Mouse (Mus musculus): ENCODE results near the gene Ccdc155.

Gene Ccdc155

GRCm38 (mm10) chr7:45204380-45205143 lies at the start of gene Ccdc155:
Gene Ccdc155, minus strand, starts transcription at chr7:45204892.
- DNase-seq: peak; percentile 94

GRCm38 (mm10) chr7:45253806-45254205 lies 49.1 kb upstream of the Ccdc155 start:
- no peak for DNase-seq

GRCm38 (mm10) chr7:45247666-45248065 lies 43.0 kb upstream of the Ccdc155 start:
- DNase-seq: no peak

- no peak for DNase-seq
Measured at GRCm38 (mm10) chr7:45241389-45241749, 36.7 kb upstream of the Ccdc155 start.

GRCm38 (mm10) chr7:45240633-45241388 lies 36.1 kb upstream of the Ccdc155 start, which contains the start of gene Slc6a16:
Gene Slc6a16, plus strand, starts transcription at chr7:45241085.
- no peak for DNase-seq

- DNase-seq: no peak
Measured at GRCm38 (mm10) chr7:45240109-45240508, 35.4 kb upstream of the Ccdc155 start.

GRCm38 (mm10) chr7:45238723-45239496 lies 34.2 kb upstream of the Ccdc155 start, which contains the start of gene Cd37:
Gene Cd37, minus strand, starts transcription at chr7:45239115.
- peak; percentile 84 for DNase-seq

GRCm38 (mm10) chr7:45237747-45238699 lies 33.3 kb upstream of the Ccdc155 start:
- no peak for DNase-seq

GRCm38 (mm10) chr7:45235656-45236180 lies 31.0 kb upstream of the Ccdc155 start:
- no peak for DNase-seq

GRCm38 (mm10) chr7:45234922-45235571 lies 30.4 kb upstream of the Ccdc155 start:
- DNase-seq: no peak

GRCm38 (mm10) chr7:45234333-45234841 lies 29.7 kb upstream of the Ccdc155 start:
- no peak for DNase-seq

GRCm38 (mm10) chr7:45233580-45234332 lies 29.1 kb upstream of the Ccdc155 start:
- DNase-seq: no peak

- DNase-seq: no peak
Measured at GRCm38 (mm10) chr7:45232716-45233465, 28.2 kb upstream of the Ccdc155 start.

- DNase-seq: no peak
Measured at GRCm38 (mm10) chr7:45231941-45232340, 27.2 kb upstream of the Ccdc155 start.

GRCm38 (mm10) chr7:45231192-45231591 lies 26.5 kb upstream of the Ccdc155 start:
- DNase-seq: no peak

GRCm38 (mm10) chr7:45229459-45230203 lies 24.9 kb upstream of the Ccdc155 start:
- no peak for DNase-seq

GRCm38 (mm10) chr7:45229046-45229445 lies 24.4 kb upstream of the Ccdc155 start:
- DNase-seq: no peak

- no peak for DNase-seq
Measured at GRCm38 (mm10) chr7:45228548-45228947, 23.9 kb upstream of the Ccdc155 start.

- DNase-seq: no peak
Measured at GRCm38 (mm10) chr7:45226421-45226820, 21.7 kb upstream of the Ccdc155 start.
